Mouse (Mus musculus) stomach, postnatal 0 days (tissue): Measurements from ENCODE around the gene Zfp385a.

Source experiments
- CTCF ChIP-seq: IDR thresholded peaks from 2 replicates; pipeline ENCODE4 v1.5.1; 2016; ENCODE audit warnings: antibody characterized with exemption, low read depth, mild to moderate bottlenecking, moderate library complexity
- EP300 ChIP-seq: optimal IDR thresholded peaks from 2 replicates; pipeline ENCODE3; 2016; ENCODE audit warnings: antibody characterized with exemption

DNA sequence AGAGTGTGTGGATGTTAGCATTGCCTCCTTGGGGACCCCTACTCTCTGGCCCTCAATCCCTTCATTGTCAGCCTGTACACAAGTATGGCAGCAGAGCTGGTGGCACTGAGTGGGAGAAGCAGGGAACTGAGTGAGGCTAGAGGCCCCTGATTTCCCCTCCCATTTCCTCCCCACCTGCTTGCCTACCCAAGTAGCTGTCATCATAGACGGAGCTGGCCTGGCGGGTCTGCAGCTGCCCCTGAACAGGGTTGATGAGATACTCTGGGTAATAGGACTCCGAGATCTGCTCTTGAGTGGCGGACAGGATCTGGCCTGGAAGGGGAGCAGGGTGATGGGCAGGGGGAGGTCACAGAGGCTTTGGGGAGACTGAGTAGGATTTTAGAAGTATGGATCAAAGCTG lies 16.2 kb upstream of the Zfp385a start:
- TF ChIP-seq CTCF = no peak
- no peak for TF ChIP-seq EP300
